Mouse (Mus musculus): ENCODE measurements around the gene Pebp1. TPM values are rescaled to one million over a fixed set of nuclear protein-coding genes. Genes with fewer than 3 reads are reported as not detected.

The Pebp1 gene
- polyA plus RNA-seq, 1 experiment from 2014 or later = 794 TPM

DNA sequence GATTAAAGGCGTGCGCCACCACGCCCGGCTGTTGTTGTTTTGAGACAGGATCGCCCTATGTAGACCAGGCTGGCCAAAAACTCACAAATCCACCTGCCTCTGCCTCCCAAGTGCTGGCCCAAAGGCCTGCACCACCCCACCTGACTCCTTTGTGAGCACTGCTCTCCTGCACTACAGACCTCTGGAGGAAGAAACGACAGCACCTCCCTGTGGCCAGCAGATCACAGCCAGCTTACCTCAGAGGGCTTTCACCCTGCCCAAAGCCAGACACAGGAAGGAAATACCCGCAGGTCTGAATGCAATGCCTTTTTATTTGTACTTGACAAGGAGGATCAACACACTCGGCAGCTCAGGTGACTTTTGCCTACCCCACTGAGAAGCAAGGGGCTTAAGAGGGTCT lies 5.1 kb downstream of the Pebp1 start:
- Histone ChIP-seq H3K9me3 (replicated peaks) (peaks cover 3% of the 10 kb centered on the region; the same call in 1 of the 2 replicates), H3K4me1 (peaks cover 28% of the 10 kb centered on the region), H3K9ac (no peak overlapping the region), H3K4me3 (no peak overlapping the region), H3K27me3 (no peaks in the 10 kb centered on the region), H3K27ac (no peak overlapping the region), H3K4me2 (replicated peaks) (no peak overlapping the region), H3K36me3 (peaks cover 47% of the 10 kb centered on the region)
- WGBS = 89% methylated on average over 8 of the region's 8 CpGs
- ATAC-seq (ENCODE audit: low FRiP score) = no peak

- Histone ChIP-seq H3K4me3 (no peak overlapping the region), H3K9me3 (replicated peaks) (peaks cover 3% of the 10 kb centered on the region; the same call in 1 of the 2 replicates), H3K4me1 (peaks cover 26% of the 10 kb centered on the region), H3K9ac (no peak overlapping the region), H3K27ac (no peak overlapping the region), H3K27me3 (no peaks in the 10 kb centered on the region), H3K4me2 (replicated peaks) (no peak overlapping the region), H3K36me3 (peaks cover 47% of the 10 kb centered on the region)
- 94% methylated on average over 10 of the region's 10 CpGs for WGBS
- no peak for ATAC-seq (ENCODE audit: low FRiP score)
Observed at GRCm38 (mm10) chr5:117281536-117281935, 5.9 kb downstream of the Pebp1 start.

GRCm38 (mm10) chr5:117279669-117280050 lies 7.8 kb downstream of the Pebp1 start:
- Histone ChIP-seq H3K36me3 (peaks cover 40% of the 10 kb centered on the region), H3K9me3 (replicated peaks) (peaks cover 3% of the 10 kb centered on the region; the same call in 1 of the 2 replicates)
- 79% methylated on average over 4 of the region's 4 CpGs for WGBS

GRCm38 (mm10) chr5:117278809-117279668 lies 8.4 kb downstream of the Pebp1 start:
- H3K27ac ChIP-seq = no peak overlapping the region
- H3K9me3 ChIP-seq (replicated peaks) = peaks cover 3% of the 10 kb centered on the region; the same call in 1 of the 2 replicates
- peaks cover 1% of the 10 kb centered on the region; the same call in 1 of the 2 replicates for H3K4me1 ChIP-seq
- WGBS = 91% methylated on average over 15 of the region's 15 CpGs
- H3K4me2 ChIP-seq (replicated peaks) = no peak overlapping the region
- ATAC-seq (ENCODE audit: low FRiP score) = no peak
- H3K36me3 ChIP-seq = peaks cover 34% of the 10 kb centered on the region
- no peak overlapping the region for H3K4me3 ChIP-seq
- H3K27me3 ChIP-seq = no peaks in the 10 kb centered on the region
- H3K9ac ChIP-seq = no peak overlapping the region

More at GRCm38 (mm10) chr5:117279669-117280050, 7.8 kb downstream of the Pebp1 start:
- no peak overlapping the region for H3K9ac ChIP-seq
- H3K4me1 ChIP-seq = peaks cover 8% of the 10 kb centered on the region
- no peak overlapping the region for H3K4me2 ChIP-seq (replicated peaks)
- no peak for ATAC-seq (ENCODE audit: low FRiP score)
- H3K27me3 ChIP-seq = no peaks in the 10 kb centered on the region
- no peak overlapping the region for H3K27ac ChIP-seq
- H3K4me3 ChIP-seq = no peak overlapping the region

GRCm38 (mm10) chr5:117277784-117278183 lies 9.6 kb downstream of the Pebp1 start:
- no peak for ATAC-seq (ENCODE audit: low FRiP score)
- Histone ChIP-seq H3K27ac (no peak overlapping the region), H3K9ac (no peak overlapping the region), H3K27me3 (no peaks in the 10 kb centered on the region), H3K9me3 (replicated peaks) (peaks cover 3% of the 10 kb centered on the region; the same call in 1 of the 2 replicates), H3K4me1 (no peaks in the 10 kb centered on the region), H3K4me2 (replicated peaks) (no peak overlapping the region), H3K4me3 (no peak overlapping the region), H3K36me3 (peaks cover 32% of the 10 kb centered on the region)
- 98% methylated on average over 6 of the region's 6 CpGs for WGBS

- WGBS = 71% methylated on average over 5 of the region's 5 CpGs
- Histone ChIP-seq H3K27me3 (no peaks in the 10 kb centered on the region), H3K4me3 (no peak overlapping the region), H3K36me3 (peaks cover 14% of the 10 kb centered on the region), H3K9me3 (replicated peaks) (peaks cover 3% of the 10 kb centered on the region; the same call in 1 of the 2 replicates), H3K9ac (no peak overlapping the region), H3K4me2 (replicated peaks) (no peak overlapping the region), H3K4me1 (no peaks in the 10 kb centered on the region), H3K27ac (no peak overlapping the region)
- no peak for ATAC-seq (ENCODE audit: low FRiP score)
Observed at GRCm38 (mm10) chr5:117274817-117275216, 12.6 kb downstream of the Pebp1 start.

- Histone ChIP-seq H3K4me2 (replicated peaks) (no peak overlapping the region), H3K27me3 (no peaks in the 10 kb centered on the region), H3K9me3 (replicated peaks) (no peaks in the 10 kb centered on the region), H3K4me1 (no peaks in the 10 kb centered on the region), H3K36me3 (peaks cover 11% of the 10 kb centered on the region), H3K27ac (no peak overlapping the region), H3K4me3 (no peak overlapping the region), H3K9ac (no peak overlapping the region)
- WGBS = 92% methylated on average over 14 of the region's 14 CpGs
- ATAC-seq (ENCODE audit: low FRiP score) = no peak
Observed at GRCm38 (mm10) chr5:117271945-117272344, 15.5 kb downstream of the Pebp1 start.

DNA sequence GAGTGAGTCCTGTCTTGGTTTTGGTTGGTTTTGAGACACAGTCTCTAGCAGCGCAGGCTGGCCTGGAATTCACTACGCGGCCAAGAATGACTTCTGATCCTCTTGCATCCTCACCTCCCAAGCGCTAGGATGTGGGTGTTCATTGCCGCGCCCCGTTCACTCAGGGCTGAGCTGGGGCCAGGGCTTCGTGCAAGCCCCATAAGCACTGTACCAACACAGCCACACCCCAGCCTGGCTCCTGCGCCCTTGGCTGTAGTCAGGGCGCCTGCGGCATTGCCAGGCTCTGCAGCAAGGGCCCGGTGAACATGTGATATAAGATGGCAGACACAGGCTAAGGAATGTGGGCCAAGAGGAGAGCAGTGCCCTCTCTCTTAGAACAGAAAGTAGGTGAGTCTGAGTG lies 18.0 kb downstream of the Pebp1 start:
- no peaks in the 10 kb centered on the region for H3K27me3 ChIP-seq
- peaks cover 33% of the 10 kb centered on the region for H3K36me3 ChIP-seq
- no peaks in the 10 kb centered on the region for H3K9me3 ChIP-seq (replicated peaks)
- no peaks in the 10 kb centered on the region for H3K4me1 ChIP-seq
- H3K9ac ChIP-seq = no peak overlapping the region
- H3K27ac ChIP-seq = no peak overlapping the region
- no peak overlapping the region for H3K4me2 ChIP-seq (replicated peaks)
- H3K4me3 ChIP-seq = no peak overlapping the region
- ATAC-seq (ENCODE audit: low FRiP score) = no peak
- WGBS = 95% methylated on average over 12 of the region's 12 CpGs

GRCm38 (mm10) chr5:117268749-117269148 lies 18.7 kb downstream of the Pebp1 start:
- WGBS = 45% methylated on average over 5 of the region's 5 CpGs
- Histone ChIP-seq H3K9ac (no peak overlapping the region), H3K9me3 (replicated peaks) (no peaks in the 10 kb centered on the region), H3K4me2 (replicated peaks) (no peak overlapping the region), H3K27me3 (no peaks in the 10 kb centered on the region), H3K4me1 (no peaks in the 10 kb centered on the region), H3K4me3 (no peak overlapping the region), H3K27ac (no peak overlapping the region), H3K36me3 (peaks cover 38% of the 10 kb centered on the region)
- ATAC-seq (ENCODE audit: low FRiP score) = no peak

GRCm38 (mm10) chr5:117267913-117268312 lies 19.5 kb downstream of the Pebp1 start:
- no peak overlapping the region for H3K27ac ChIP-seq
- H3K27me3 ChIP-seq = no peaks in the 10 kb centered on the region
- no peak overlapping the region for H3K4me2 ChIP-seq (replicated peaks)
- no peaks in the 10 kb centered on the region for H3K9me3 ChIP-seq (replicated peaks)
- peaks cover 43% of the 10 kb centered on the region for H3K36me3 ChIP-seq
- WGBS = 77% methylated on average over 14 of the region's 14 CpGs
- H3K4me3 ChIP-seq = no peak overlapping the region
- H3K9ac ChIP-seq = no peak overlapping the region
- H3K4me1 ChIP-seq = no peaks in the 10 kb centered on the region
- no peak for ATAC-seq (ENCODE audit: low FRiP score)

DNA sequence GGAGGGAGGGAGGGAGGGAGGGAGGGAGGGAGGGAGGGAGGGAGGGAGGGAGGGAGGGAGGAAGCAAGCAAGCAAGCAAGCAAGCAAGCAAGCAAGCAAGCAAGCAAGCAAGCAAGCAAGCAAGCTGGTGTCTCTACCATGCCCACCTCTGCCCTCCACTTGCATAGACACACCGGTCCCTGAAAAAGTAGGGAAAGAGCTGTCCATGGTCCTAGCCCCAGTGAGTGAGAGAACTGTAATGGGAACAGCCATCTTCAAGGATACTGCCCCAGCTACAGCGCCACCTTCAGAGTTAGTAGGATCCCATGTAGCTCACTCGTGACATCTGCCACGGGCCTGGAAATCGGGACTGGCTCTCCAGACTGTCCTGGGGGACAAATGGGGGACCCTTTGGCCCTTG lies 22.7 kb downstream of the Pebp1 start:
- peaks cover 50% of the 10 kb centered on the region for H3K36me3 ChIP-seq
- H3K9me3 ChIP-seq (replicated peaks) = no peaks in the 10 kb centered on the region
- no peak overlapping the region for H3K9ac ChIP-seq
- H3K4me2 ChIP-seq (replicated peaks) = no peak overlapping the region
- no peak overlapping the region for H3K4me3 ChIP-seq
- H3K27me3 ChIP-seq = no peaks in the 10 kb centered on the region
- H3K27ac ChIP-seq = no peak overlapping the region
- no peaks in the 10 kb centered on the region for H3K4me1 ChIP-seq
- WGBS = 45% methylated on average over 5 of the region's 5 CpGs
- no peak for ATAC-seq (ENCODE audit: low FRiP score)

DNA sequence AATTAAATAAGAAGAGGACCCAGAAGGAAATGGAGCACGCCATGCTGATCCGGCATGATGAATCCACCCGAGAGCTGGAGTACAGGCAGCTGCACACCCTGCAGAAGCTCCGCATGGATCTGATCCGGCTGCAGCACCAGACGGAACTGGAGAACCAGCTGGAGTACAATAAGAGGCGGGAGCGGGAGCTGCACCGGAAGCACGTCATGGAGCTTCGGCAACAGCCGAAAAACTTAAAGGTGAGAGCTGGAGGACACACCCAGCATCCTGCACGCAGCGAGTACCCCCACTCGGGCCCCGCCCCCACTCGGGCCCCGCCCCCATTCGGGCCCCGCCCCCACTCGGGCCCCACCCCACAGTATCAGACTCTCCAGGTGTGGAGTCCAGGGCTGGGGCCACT lies 23.9 kb downstream of the Pebp1 start:
- peaks cover 50% of the 10 kb centered on the region for H3K36me3 ChIP-seq
- WGBS = 86% methylated on average over 21 of the region's 21 CpGs
- no peak for ATAC-seq (ENCODE audit: low FRiP score)

GRCm38 (mm10) chr5:117258276-117258675 lies 29.1 kb downstream of the Pebp1 start:
- Histone ChIP-seq H3K36me3 (peaks cover 62% of the 10 kb centered on the region), H3K4me1 (no peaks in the 10 kb centered on the region), H3K9me3 (replicated peaks) (no peaks in the 10 kb centered on the region), H3K27me3 (no peaks in the 10 kb centered on the region), H3K27ac (no peak overlapping the region), H3K4me3 (no peak overlapping the region), H3K4me2 (replicated peaks) (no peak overlapping the region), H3K9ac (no peak overlapping the region)
- 91% methylated on average over 15 of the region's 15 CpGs for WGBS
- no peak for ATAC-seq (ENCODE audit: low FRiP score)

More for the DNA sequence above, 23.9 kb downstream of the Pebp1 start:
- Histone ChIP-seq H3K27me3 (no peaks in the 10 kb centered on the region), H3K27ac (no peak overlapping the region), H3K4me2 (replicated peaks) (no peak overlapping the region), H3K4me3 (no peak overlapping the region), H3K9me3 (replicated peaks) (no peaks in the 10 kb centered on the region), H3K9ac (no peak overlapping the region), H3K4me1 (no peaks in the 10 kb centered on the region)
